Mouse (Mus musculus): Measurements from ENCODE around the gene Pga5. TPM values are rescaled to one million over a fixed set of nuclear protein-coding genes. Genes with fewer than 3 reads are reported as not detected.

Gene Pga5
- polyA plus RNA-seq, 1 experiment = not detected

- peak overlapping the region; percentile 36 for H3K4me3 ChIP-seq (replicated peaks; ENCODE audit: control insufficient read depth, low read depth, low read length)
- peaks cover 23% of the 10 kb centered on the region for H3K4me1 ChIP-seq (ENCODE audit: control insufficient read depth, insufficient read depth, low read length)
- WGBS = 14% methylated on average over 9 of the region's 9 CpGs
- TF ChIP-seq CTCF (IDR thresholded peaks at IDR 0.05; ENCODE audit: control insufficient read depth, insufficient read depth, low read length) (no peak), POLR2A (IDR thresholded peaks at IDR 0.05; ENCODE audit: borderline replicate concordance, control insufficient read depth, low read depth, low read length) (no peak)
- peak overlapping the region; percentile 91 for H3K27ac ChIP-seq (ENCODE audit: control insufficient read depth, insufficient read depth, low read depth, low read length, poor library complexity)
Measured at GRCm38 (mm10) chr19:10698131-10698991, 20.5 kb upstream of the Pga5 start.

- H3K4me3 ChIP-seq (replicated peaks; ENCODE audit: control insufficient read depth, low read depth, low read length) = no peak overlapping the region
- no peak overlapping the region for H3K27ac ChIP-seq (ENCODE audit: control insufficient read depth, insufficient read depth, low read depth, low read length, poor library complexity)
- TF ChIP-seq CTCF (IDR thresholded peaks at IDR 0.05; ENCODE audit: control insufficient read depth, insufficient read depth, low read length) (no peak), POLR2A (IDR thresholded peaks at IDR 0.05; ENCODE audit: borderline replicate concordance, control insufficient read depth, low read depth, low read length) (no peak)
- WGBS = 79% methylated on average over 7 of the region's 7 CpGs
- H3K4me1 ChIP-seq (ENCODE audit: control insufficient read depth, insufficient read depth, low read length) = peaks cover 16% of the 10 kb centered on the region
Measured at GRCm38 (mm10) chr19:10695801-10696200, 17.9 kb upstream of the Pga5 start.

GRCm38 (mm10) chr19:10693926-10694682, 16.2 kb upstream of the Pga5 start:
- no peak for TF ChIP-seq CTCF (IDR thresholded peaks at IDR 0.05; ENCODE audit: control insufficient read depth, insufficient read depth, low read length)
- no peak for TF ChIP-seq POLR2A (IDR thresholded peaks at IDR 0.05; ENCODE audit: borderline replicate concordance, control insufficient read depth, low read depth, low read length)
- Histone ChIP-seq H3K4me1 (ENCODE audit: control insufficient read depth, insufficient read depth, low read length) (peaks cover 6% of the 10 kb centered on the region), H3K4me3 (replicated peaks; ENCODE audit: control insufficient read depth, low read depth, low read length) (no peak overlapping the region), H3K27ac (ENCODE audit: control insufficient read depth, insufficient read depth, low read depth, low read length, poor library complexity) (peak overlapping the region; percentile 72)
- 39% methylated on average over 10 of the region's 10 CpGs for WGBS

GRCm38 (mm10) chr19:10692361-10692760, 14.5 kb upstream of the Pga5 start:
- WGBS = 52% methylated on average over 4 of the region's 4 CpGs
- H3K4me3 ChIP-seq (replicated peaks; ENCODE audit: control insufficient read depth, low read depth, low read length) = no peak overlapping the region
- no peak for TF ChIP-seq POLR2A (IDR thresholded peaks at IDR 0.05; ENCODE audit: borderline replicate concordance, control insufficient read depth, low read depth, low read length)
- TF ChIP-seq CTCF (IDR thresholded peaks at IDR 0.05; ENCODE audit: control insufficient read depth, insufficient read depth, low read length) = no peak
- peak overlapping the region; percentile 29 for H3K27ac ChIP-seq (ENCODE audit: control insufficient read depth, insufficient read depth, low read depth, low read length, poor library complexity)
- H3K4me1 ChIP-seq (ENCODE audit: control insufficient read depth, insufficient read depth, low read length) = peaks cover 6% of the 10 kb centered on the region

GRCm38 (mm10) chr19:10691660-10692059, 13.8 kb upstream of the Pga5 start:
- TF ChIP-seq CTCF (IDR thresholded peaks at IDR 0.05; ENCODE audit: control insufficient read depth, insufficient read depth, low read length) (no peak), POLR2A (IDR thresholded peaks at IDR 0.05; ENCODE audit: borderline replicate concordance, control insufficient read depth, low read depth, low read length) (no peak)
- H3K4me1 ChIP-seq (ENCODE audit: control insufficient read depth, insufficient read depth, low read length) = peaks cover 6% of the 10 kb centered on the region
- peak overlapping the region; percentile 1; the same call in 1 of the 2 replicates for H3K27ac ChIP-seq (ENCODE audit: control insufficient read depth, insufficient read depth, low read depth, low read length, poor library complexity)
- H3K4me3 ChIP-seq (replicated peaks; ENCODE audit: control insufficient read depth, low read depth, low read length) = no peak overlapping the region
- 50% methylated on average over 3 of the region's 3 CpGs for WGBS

- Histone ChIP-seq H3K27ac (ENCODE audit: control insufficient read depth, insufficient read depth, low read depth, low read length, poor library complexity) (no peak overlapping the region), H3K4me1 (ENCODE audit: control insufficient read depth, insufficient read depth, low read length) (peaks cover 6% of the 10 kb centered on the region), H3K4me3 (replicated peaks; ENCODE audit: control insufficient read depth, low read depth, low read length) (no peak overlapping the region)
- TF ChIP-seq POLR2A (IDR thresholded peaks at IDR 0.05; ENCODE audit: borderline replicate concordance, control insufficient read depth, low read depth, low read length) (no peak), CTCF (IDR thresholded peaks at IDR 0.05; ENCODE audit: control insufficient read depth, insufficient read depth, low read length) (no peak)
- WGBS = 88% methylated on average over 4 of the region's 4 CpGs
Measured at GRCm38 (mm10) chr19:10691121-10691520, 13.2 kb upstream of the Pga5 start.

GRCm38 (mm10) chr19:10690336-10690735, 12.5 kb upstream of the Pga5 start:
- Histone ChIP-seq H3K27ac (ENCODE audit: control insufficient read depth, insufficient read depth, low read depth, low read length, poor library complexity) (no peak overlapping the region), H3K4me1 (ENCODE audit: control insufficient read depth, insufficient read depth, low read length) (peaks cover 6% of the 10 kb centered on the region), H3K4me3 (replicated peaks; ENCODE audit: control insufficient read depth, low read depth, low read length) (no peak overlapping the region)
- WGBS = 69% methylated on average over 3 of the region's 3 CpGs
- TF ChIP-seq POLR2A (IDR thresholded peaks at IDR 0.05; ENCODE audit: borderline replicate concordance, control insufficient read depth, low read depth, low read length) (no peak), CTCF (IDR thresholded peaks at IDR 0.05; ENCODE audit: control insufficient read depth, insufficient read depth, low read length) (no peak)

- peak overlapping the region; percentile 88 for H3K4me3 ChIP-seq (replicated peaks; ENCODE audit: control insufficient read depth, low read depth, low read length)
- whole genome bisulfite sequencing = 50% methylated on average over 5 of the region's 5 CpGs
- no peak for TF ChIP-seq POLR2A (IDR thresholded peaks at IDR 0.05; ENCODE audit: borderline replicate concordance, control insufficient read depth, low read depth, low read length)
- no peak for TF ChIP-seq CTCF (IDR thresholded peaks at IDR 0.05; ENCODE audit: control insufficient read depth, insufficient read depth, low read length)
- peak overlapping the region; percentile 98 for H3K27ac ChIP-seq (ENCODE audit: control insufficient read depth, insufficient read depth, low read depth, low read length, poor library complexity)
- peaks cover 4% of the 10 kb centered on the region for H3K4me1 ChIP-seq (ENCODE audit: control insufficient read depth, insufficient read depth, low read length)
Measured at GRCm38 (mm10) chr19:10689470-10690166, 11.7 kb upstream of the Pga5 start.

Measured in bone marrow, adult 2 months (tissue).